Mouse (Mus musculus): ENCODE data around the gene Aplp2. TPM values are rescaled to one million over a fixed set of nuclear protein-coding genes. Genes with fewer than 3 reads are reported as not detected.
"Not testable (repeated sequence)": the region's sequence is repeated elsewhere in the genome, so short reads cannot be mapped to it uniquely, and the experiment has no call there.

The Aplp2 gene
- polyA plus RNA-seq, 1 experiment = 147 TPM

DNA sequence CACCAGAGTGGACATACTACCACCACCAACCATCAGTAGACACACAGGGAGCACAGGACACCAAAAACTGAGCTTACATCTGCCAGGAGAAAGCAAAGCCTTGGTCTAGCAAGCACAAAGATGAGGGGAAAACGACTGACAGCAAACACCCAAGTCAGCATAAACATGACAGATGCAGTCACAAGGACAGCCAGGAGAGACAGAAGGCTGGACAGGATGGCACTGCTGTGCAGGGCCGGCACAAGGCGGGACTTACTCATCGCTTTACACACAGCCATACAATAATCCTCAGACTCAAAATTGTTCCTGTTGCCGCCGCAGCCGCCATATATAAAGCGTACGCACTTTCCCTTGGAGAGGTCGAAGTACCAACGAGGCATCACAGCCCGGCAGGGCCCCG lies 44.3 kb downstream of the Aplp2 start:
- Histone ChIP-seq H3K4me1 (ENCODE audit: control insufficient read depth, insufficient read depth, insufficient read length, low read length) (no peaks in the 10 kb centered on the region), H3K27ac (ENCODE audit: insufficient read depth, low read depth, low read length) (no peak overlapping the region), H3K36me3 (ENCODE audit: control insufficient read depth, insufficient read depth, low read length) (peaks cover 46% of the 10 kb centered on the region), H3K4me3 (ENCODE audit: low read depth, low read length) (no peak overlapping the region), H3K27me3 (ENCODE audit: control insufficient read depth, insufficient read depth, low read length) (no peaks in the 10 kb centered on the region)
- 91% methylated on average over 13 of the region's 13 CpGs for WGBS
- TF ChIP-seq POLR2A (IDR thresholded peaks at IDR 0.05; ENCODE audit: low read depth, low read length) = no peak
- no peak for TF ChIP-seq CTCF (IDR thresholded peaks at IDR 0.05; ENCODE audit: extremely low read depth, insufficient read length, insufficient replicate concordance, low read depth, low read length)

DNA sequence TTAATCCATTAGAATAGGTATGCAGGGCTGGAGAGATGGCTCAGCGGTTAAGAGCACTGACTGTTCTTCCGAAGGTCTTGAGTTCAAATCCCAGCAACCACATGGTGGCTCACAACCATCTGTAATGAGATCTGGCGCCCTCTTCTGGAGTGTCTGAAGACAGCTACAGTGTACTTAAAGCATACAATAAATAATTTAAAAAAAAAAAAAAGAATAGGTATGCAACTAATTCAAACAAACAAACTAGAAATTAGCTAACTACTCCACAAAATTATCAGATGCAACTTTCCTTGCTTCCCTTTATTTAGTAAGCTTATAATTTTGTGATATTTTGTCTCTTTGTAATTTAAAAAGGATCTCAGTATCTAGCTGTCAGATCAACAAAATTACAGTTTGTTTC lies 46.1 kb downstream of the Aplp2 start:
- 84% methylated on average over 3 of the region's 3 CpGs for WGBS
- not testable (repeated sequence) for H3K4me1 ChIP-seq (ENCODE audit: control insufficient read depth, insufficient read depth, insufficient read length, low read length); H3K4me3 ChIP-seq (ENCODE audit: low read depth, low read length); H3K27me3 ChIP-seq (ENCODE audit: control insufficient read depth, insufficient read depth, low read length); H3K27ac ChIP-seq (ENCODE audit: insufficient read depth, low read depth, low read length)
- H3K36me3 ChIP-seq (ENCODE audit: control insufficient read depth, insufficient read depth, low read length) = peaks cover 53% of the 10 kb centered on the region

DNA sequence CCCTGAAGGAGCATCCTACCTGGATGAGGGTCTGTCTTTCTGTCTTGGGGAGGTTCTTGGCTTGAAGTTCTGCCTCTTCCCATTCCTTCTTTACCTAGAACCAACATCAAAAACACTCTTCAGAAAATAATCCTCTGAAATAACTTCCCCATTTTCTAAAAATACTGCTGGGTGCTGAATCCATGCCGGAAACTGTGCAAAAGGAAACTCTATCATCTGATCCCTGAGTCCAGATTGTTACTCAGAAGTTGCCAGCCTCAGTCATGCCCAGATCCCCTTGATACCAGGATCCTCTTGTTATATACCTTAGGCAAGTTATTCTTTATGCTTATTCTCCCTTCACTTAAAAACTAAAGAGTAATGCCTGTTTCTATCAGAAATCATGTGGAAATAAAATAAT lies 48.3 kb downstream of the Aplp2 start:
- H3K36me3 ChIP-seq (ENCODE audit: control insufficient read depth, insufficient read depth, low read length) = peaks cover 52% of the 10 kb centered on the region
- no peak overlapping the region for H3K27ac ChIP-seq (ENCODE audit: insufficient read depth, low read depth, low read length)
- H3K4me3 ChIP-seq (ENCODE audit: low read depth, low read length) = no peak overlapping the region
- H3K27me3 ChIP-seq (ENCODE audit: control insufficient read depth, insufficient read depth, low read length) = no peaks in the 10 kb centered on the region
- no peaks in the 10 kb centered on the region for H3K4me1 ChIP-seq (ENCODE audit: control insufficient read depth, insufficient read depth, insufficient read length, low read length)
- no peak for TF ChIP-seq POLR2A (IDR thresholded peaks at IDR 0.05; ENCODE audit: low read depth, low read length)
- no peak for TF ChIP-seq CTCF (IDR thresholded peaks at IDR 0.05; ENCODE audit: extremely low read depth, insufficient read length, insufficient replicate concordance, low read depth, low read length)
- 75% methylated on average over 1 of the region's 1 CpGs for WGBS

DNA sequence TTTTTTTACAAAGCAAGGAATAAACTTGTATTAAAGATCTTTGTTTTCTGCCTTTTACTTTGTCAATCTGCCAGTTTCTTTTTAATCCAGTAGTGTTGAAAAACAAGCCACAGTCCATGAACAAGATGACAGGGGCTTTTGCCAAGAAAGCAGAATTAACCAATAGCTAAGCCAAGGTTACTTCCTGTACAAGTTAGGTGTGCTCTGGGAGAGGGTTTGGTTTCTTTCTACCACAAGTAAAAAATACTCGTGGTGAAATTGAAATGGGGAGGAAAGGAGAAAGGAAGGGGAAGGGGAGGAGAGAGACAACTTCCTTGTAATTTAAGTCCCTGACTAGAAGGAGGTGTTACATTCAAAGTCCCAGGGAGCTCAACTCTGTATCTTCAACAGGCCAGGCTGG lies 48.7 kb downstream of the Aplp2 start:
- TF ChIP-seq POLR2A (IDR thresholded peaks at IDR 0.05; ENCODE audit: low read depth, low read length) = no peak
- no peak for TF ChIP-seq CTCF (IDR thresholded peaks at IDR 0.05; ENCODE audit: extremely low read depth, insufficient read length, insufficient replicate concordance, low read depth, low read length)
- 41% methylated on average over 1 of the region's 1 CpGs for WGBS
- H3K27me3 ChIP-seq (ENCODE audit: control insufficient read depth, insufficient read depth, low read length) = no peaks in the 10 kb centered on the region
- peaks cover 52% of the 10 kb centered on the region for H3K36me3 ChIP-seq (ENCODE audit: control insufficient read depth, insufficient read depth, low read length)
- no peaks in the 10 kb centered on the region for H3K4me1 ChIP-seq (ENCODE audit: control insufficient read depth, insufficient read depth, insufficient read length, low read length)
- no peak overlapping the region for H3K4me3 ChIP-seq (ENCODE audit: low read depth, low read length)
- no peak overlapping the region for H3K27ac ChIP-seq (ENCODE audit: insufficient read depth, low read depth, low read length)

- TF ChIP-seq POLR2A (IDR thresholded peaks at IDR 0.05; ENCODE audit: low read depth, low read length) (no peak), CTCF (IDR thresholded peaks at IDR 0.05; ENCODE audit: extremely low read depth, insufficient read length, insufficient replicate concordance, low read depth, low read length) (peak; percentile 46; the same call in 1 of the 2 replicates)
- Histone ChIP-seq H3K27ac (ENCODE audit: insufficient read depth, low read depth, low read length) (no peak overlapping the region), H3K4me1 (ENCODE audit: control insufficient read depth, insufficient read depth, insufficient read length, low read length) (no peaks in the 10 kb centered on the region), H3K27me3 (ENCODE audit: control insufficient read depth, insufficient read depth, low read length) (no peaks in the 10 kb centered on the region), H3K4me3 (ENCODE audit: low read depth, low read length) (no peak overlapping the region), H3K36me3 (ENCODE audit: control insufficient read depth, insufficient read depth, low read length) (peaks cover 64% of the 10 kb centered on the region)
- WGBS = 85% methylated on average over 4 of the region's 4 CpGs
These were observed 51.7 kb downstream of the Aplp2 start for GRCm38 (mm10) chr9:31159910-31160309.

- H3K36me3 ChIP-seq (ENCODE audit: control insufficient read depth, insufficient read depth, low read length) = peaks cover 62% of the 10 kb centered on the region
- TF ChIP-seq POLR2A (IDR thresholded peaks at IDR 0.05; ENCODE audit: low read depth, low read length) (no peak), CTCF (IDR thresholded peaks at IDR 0.05; ENCODE audit: extremely low read depth, insufficient read length, insufficient replicate concordance, low read depth, low read length) (no peak)
- H3K27ac ChIP-seq (ENCODE audit: insufficient read depth, low read depth, low read length) = no peak overlapping the region
- H3K27me3 ChIP-seq (ENCODE audit: control insufficient read depth, insufficient read depth, low read length) = no peaks in the 10 kb centered on the region
- whole genome bisulfite sequencing = 94% methylated on average over 8 of the region's 8 CpGs
- no peaks in the 10 kb centered on the region for H3K4me1 ChIP-seq (ENCODE audit: control insufficient read depth, insufficient read depth, insufficient read length, low read length)
- no peak overlapping the region for H3K4me3 ChIP-seq (ENCODE audit: low read depth, low read length)
These were observed 55.0 kb downstream of the Aplp2 start for GRCm38 (mm10) chr9:31156594-31156993.

GRCm38 (mm10) chr9:31151050-31151449 lies 60.6 kb downstream of the Aplp2 start:
- Histone ChIP-seq H3K4me3 (ENCODE audit: low read depth, low read length) (no peak overlapping the region), H3K36me3 (ENCODE audit: control insufficient read depth, insufficient read depth, low read length) (peaks cover 39% of the 10 kb centered on the region), H3K27ac (ENCODE audit: insufficient read depth, low read depth, low read length) (no peak overlapping the region), H3K27me3 (ENCODE audit: control insufficient read depth, insufficient read depth, low read length) (no peaks in the 10 kb centered on the region), H3K4me1 (ENCODE audit: control insufficient read depth, insufficient read depth, insufficient read length, low read length) (peaks cover 9% of the 10 kb centered on the region; the same call in 1 of the 2 replicates)
- TF ChIP-seq POLR2A (IDR thresholded peaks at IDR 0.05; ENCODE audit: low read depth, low read length) (no peak), CTCF (IDR thresholded peaks at IDR 0.05; ENCODE audit: extremely low read depth, insufficient read length, insufficient replicate concordance, low read depth, low read length) (no peak)
- WGBS = 79% methylated on average over 2 of the region's 2 CpGs

DNA sequence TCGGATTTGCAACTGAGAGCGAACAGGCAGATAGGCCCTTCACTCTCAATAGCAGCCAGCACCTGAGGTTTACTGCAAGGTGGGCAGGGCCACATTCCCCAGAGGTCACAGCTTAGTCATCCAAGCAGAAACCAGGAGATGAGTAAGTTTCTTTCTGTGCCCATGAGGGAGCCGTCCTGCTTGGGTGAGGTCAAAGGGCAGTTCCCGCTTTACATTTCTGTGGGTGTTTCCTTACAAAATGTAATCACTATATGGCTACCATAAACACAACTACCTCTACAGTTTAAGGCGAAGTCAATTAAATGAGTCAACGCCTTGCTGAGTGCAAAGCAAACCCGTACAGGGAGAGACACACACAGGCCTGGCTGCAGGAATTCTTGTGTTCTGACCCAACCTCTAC lies 63.5 kb downstream of the Aplp2 start:
- TF ChIP-seq CTCF (IDR thresholded peaks at IDR 0.05; ENCODE audit: extremely low read depth, insufficient read length, insufficient replicate concordance, low read depth, low read length) (no peak), POLR2A (IDR thresholded peaks at IDR 0.05; ENCODE audit: low read depth, low read length) (no peak)
- peak overlapping the region; percentile 71 for H3K27ac ChIP-seq (ENCODE audit: insufficient read depth, low read depth, low read length)
- peaks cover 22% of the 10 kb centered on the region for H3K36me3 ChIP-seq (ENCODE audit: control insufficient read depth, insufficient read depth, low read length)
- no peaks in the 10 kb centered on the region for H3K27me3 ChIP-seq (ENCODE audit: control insufficient read depth, insufficient read depth, low read length)
- 30% methylated on average over 7 of the region's 7 CpGs for WGBS
- H3K4me1 ChIP-seq (ENCODE audit: control insufficient read depth, insufficient read depth, insufficient read length, low read length) = peaks cover 21% of the 10 kb centered on the region
- H3K4me3 ChIP-seq (ENCODE audit: low read depth, low read length) = no peak overlapping the region

Data from small intestine, adult 2 months (tissue).